Mouse (Mus musculus) CH12.LX (cell line): ENCODE measurements around the gene Fyb.

Source experiments
- CTCF ChIP-seq, 2 experiments: IDR thresholded peaks in 1 of 2; conservative IDR thresholded peaks in 1 of 2; 2 replicates each; pipeline ENCODE4 v1.5.1; 2011 to 2012; ENCODE audit warnings: low read depth in 2 of 2, low read length in 2 of 2, improper control_type of control experiment in 1 of 2, inconsistent platforms in 1 of 2, mild to moderate bottlenecking in 1 of 2, moderate library complexity in 1 of 2
- POLR2A ChIP-seq: IDR thresholded peaks from 2 replicates; pipeline ENCODE4 v1.6.1; 2011; ENCODE audit warnings: low read depth, mild to moderate bottlenecking, improper control_type of control experiment, low read length

DNA sequence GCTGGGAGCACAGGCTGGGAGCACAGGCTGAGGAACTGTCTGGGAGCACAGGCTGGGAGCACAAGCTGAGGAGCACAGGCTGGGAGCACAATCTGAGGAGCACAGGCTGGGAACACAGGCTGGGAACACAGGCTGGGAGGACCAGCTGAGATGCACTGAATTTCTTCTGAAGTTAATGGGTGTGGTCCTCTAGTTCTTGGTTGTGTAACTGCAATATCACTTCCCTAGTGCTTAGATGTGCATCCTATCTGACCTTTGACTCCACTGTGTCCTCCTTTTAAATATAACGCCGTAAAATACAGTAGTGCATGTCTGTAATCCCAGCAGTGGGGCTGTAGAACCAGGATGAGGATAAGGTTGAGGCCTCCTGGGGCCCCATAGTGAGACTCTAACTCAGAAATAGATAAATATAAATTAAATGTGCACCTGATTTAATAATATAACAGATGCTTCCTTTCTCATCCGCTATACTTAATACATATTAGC is 11.2 kb downstream of the Fyb start:
- no peak for TF ChIP-seq POLR2A
- no peak for TF ChIP-seq CTCF (conservative IDR thresholded peaks at IDR 0.05 in 1 of 2, IDR thresholded peaks at IDR 0.05 in 1 of 2; ENCODE audit: low read depth in 2 of 2, low read length in 2 of 2)
